Mouse (Mus musculus) forebrain, postnatal 0 days (tissue): ENCODE data around the gene Copg2. TPM values are rescaled to one million over a fixed set of nuclear protein-coding genes. Genes with fewer than 3 reads are reported as not detected.
A peak's percentile ranks its signal among the peaks of the same experiment; 100 is the strongest.

Source experiments
- ATAC-seq: fragments of 200-750 bp; cut with Nextera tagmentation; 2 replicates; pipeline ENCODE4 v1.8.0; 2017; ENCODE audit warnings: mild to moderate bottlenecking, moderate library complexity
- DNase-seq: peaks from one replicate; pipeline ENCODE4 v3.0.0-alpha.2; 2015
- H3K27ac ChIP-seq: fragments of 300-500 bp; sonication (generic); 2 replicates; pipeline ENCODE4 v1.5.1; 2014; ENCODE audit warnings: low read depth, mild to moderate bottlenecking, antibody characterized with exemption, low read length, moderate library complexity, mixed read lengths
- H3K27me3 ChIP-seq: fragments of 300-500 bp; sonication (generic); 2 replicates; pipeline ENCODE4 v1.6.1; 2014; ENCODE audit warnings: mild to moderate bottlenecking, low read length, mixed read lengths; ENCODE audit not compliant: insufficient read depth
- H3K36me3 ChIP-seq: fragments of 300-500 bp; sonication (generic); 2 replicates; pipeline ENCODE4 v1.6.1; 2014; ENCODE audit warnings: mild to moderate bottlenecking, moderate library complexity; ENCODE audit not compliant: insufficient read depth
- H3K4me1 ChIP-seq: fragments of 300-500 bp; sonication (generic); 2 replicates; pipeline ENCODE4 v1.6.1; 2014; ENCODE audit warnings: antibody characterized with exemption; ENCODE audit not compliant: insufficient read depth
- H3K4me2 ChIP-seq: fragments of 300-500 bp; sonication (generic); 2 replicates; pipeline ENCODE4 v1.6.1; 2014; ENCODE audit warnings: low read depth, mild to moderate bottlenecking, moderate library complexity
- H3K4me3 ChIP-seq: fragments of 300-500 bp; sonication (generic); 2 replicates; pipeline ENCODE4 v1.5.1; 2014; ENCODE audit warnings: low read depth, low read length, mixed read lengths
- H3K9ac ChIP-seq: fragments of 300-500 bp; sonication (generic); 2 replicates; pipeline ENCODE4 v1.6.1; 2014; ENCODE audit warnings: mild to moderate bottlenecking
- H3K9me3 ChIP-seq: fragments of 300-500 bp; sonication (generic); 2 replicates; pipeline ENCODE4 v1.6.1; 2016; ENCODE audit warnings: low read length
- CTCF ChIP-seq: sonication (generic); IDR thresholded peaks from 2 replicates; pipeline ENCODE4 v1.5.1; 2016; ENCODE audit warnings: antibody characterized with exemption, control low read depth, low read depth
- WGBS: fragments of 180-500 bp; shearing (Covaris S2); extraction: QIAGEN DNeasy Blood & Tissue Kit; methylation state at CpG from one replicate; pipeline ENCODE4 v1.1.7; 2014; 5-methylcytosine and 5-hydroxymethylcytosine counted together
- polyA plus RNA-seq: library from polyadenylated mRNA; unstranded; fragments of >200 nt; fragmentation: Nextera tagmentation; extraction: Ambion mirVana; gene quantifications from 2 replicates; pipeline ENCODE4 v1.2.1, GENCODE M21; 2015
- total RNA-seq: library from RNA; depleted of rRNA; stranded (reverse); fragments of >200 nt; gene quantifications from 2 replicates; pipeline ENCODE4 v1.2.3, GENCODE M21; 2014

The Copg2 gene
- total and polyA plus RNA-seq, 2 experiments from 2014 or later = 24.1 to 73.0 TPM

- Histone ChIP-seq H3K4me2 (no peak overlapping the region), H3K9me3 (no peaks in the 10 kb centered on the region), H3K27me3 (no peaks in the 10 kb centered on the region), H3K4me1 (no peaks in the 10 kb centered on the region), H3K9ac (no peak overlapping the region), H3K27ac (no peak overlapping the region), H3K36me3 (peaks cover 44% of the 10 kb centered on the region), H3K4me3 (no peak overlapping the region)
- ATAC-seq (no peak), DNase-seq (no peak)
- no peak for TF ChIP-seq CTCF
- 69% methylated on average over 1 of the region's 1 CpGs for WGBS
Observed at GRCm38 (mm10) chr6:30749892-30750291, 146.7 kb downstream of the Copg2 start.

- DNase-seq (no peak), ATAC-seq (no peak)
- H3K36me3 ChIP-seq = peaks cover 47% of the 10 kb centered on the region
- H3K27me3 ChIP-seq = no peaks in the 10 kb centered on the region
- no peak overlapping the region for H3K27ac ChIP-seq
- H3K4me1 ChIP-seq = no peaks in the 10 kb centered on the region
- WGBS = 54% methylated on average over 2 of the region's 2 CpGs
- no peak overlapping the region for H3K4me2 ChIP-seq
- H3K4me3 ChIP-seq = no peak overlapping the region
- no peak overlapping the region for H3K9ac ChIP-seq
- H3K9me3 ChIP-seq = no peaks in the 10 kb centered on the region
- no peak for TF ChIP-seq CTCF
Observed at GRCm38 (mm10) chr6:30749042-30749689, 147.4 kb downstream of the Copg2 start.

- Histone ChIP-seq H3K4me2 (no peak overlapping the region), H3K9ac (no peak overlapping the region), H3K27ac (0 out of 2 replicates have a peak overlapping the region, but pooled peaks have one; percentile 29), H3K27me3 (no peaks in the 10 kb centered on the region), H3K4me1 (no peaks in the 10 kb centered on the region), H3K4me3 (no peak overlapping the region), H3K9me3 (no peaks in the 10 kb centered on the region), H3K36me3 (peaks cover 51% of the 10 kb centered on the region)
- no peak for TF ChIP-seq CTCF
- DNase-seq (peak; percentile 43), ATAC-seq (no peak; the same call in 1 of the 2 replicates)
- WGBS = 53% methylated on average over 6 of the region's 6 CpGs
Observed at GRCm38 (mm10) chr6:30748358-30748910, 148.2 kb downstream of the Copg2 start.

GRCm38 (mm10) chr6:30747631-30748357, 148.8 kb downstream of the Copg2 start:
- DNase-seq (no peak), ATAC-seq (no peak)
- WGBS = 54% methylated on average over 7 of the region's 7 CpGs
- Histone ChIP-seq H3K27me3 (no peaks in the 10 kb centered on the region), H3K9me3 (no peaks in the 10 kb centered on the region), H3K4me1 (no peaks in the 10 kb centered on the region), H3K27ac (no peak overlapping the region), H3K4me2 (no peak overlapping the region), H3K36me3 (peaks cover 55% of the 10 kb centered on the region), H3K9ac (no peak overlapping the region), H3K4me3 (no peak overlapping the region)
- no peak for TF ChIP-seq CTCF

- Histone ChIP-seq H3K4me1 (no peaks in the 10 kb centered on the region), H3K36me3 (peaks cover 53% of the 10 kb centered on the region), H3K27ac (no peak overlapping the region), H3K27me3 (no peaks in the 10 kb centered on the region), H3K4me2 (no peak overlapping the region), H3K4me3 (no peak overlapping the region), H3K9me3 (no peaks in the 10 kb centered on the region), H3K9ac (no peak overlapping the region)
- no peak for TF ChIP-seq CTCF
- DNase-seq (no peak), ATAC-seq (no peak)
- WGBS = 48% methylated on average over 7 of the region's 7 CpGs
Observed at GRCm38 (mm10) chr6:30745591-30745990, 151.0 kb downstream of the Copg2 start.

- WGBS = 76% methylated on average over 10 of the region's 10 CpGs
- DNase-seq (no peak), ATAC-seq (no peak)
- Histone ChIP-seq H3K4me3 (no peak overlapping the region), H3K27ac (no peak overlapping the region), H3K9me3 (no peaks in the 10 kb centered on the region), H3K4me1 (no peaks in the 10 kb centered on the region), H3K9ac (no peak overlapping the region), H3K4me2 (no peak overlapping the region), H3K27me3 (no peaks in the 10 kb centered on the region), H3K36me3 (peaks cover 50% of the 10 kb centered on the region)
- no peak for TF ChIP-seq CTCF
Observed at GRCm38 (mm10) chr6:30744846-30745245, 151.7 kb downstream of the Copg2 start.
